Mouse (Mus musculus): Measurements from ENCODE around the gene Gle1.
A peak's percentile ranks its signal among the peaks of the same experiment; 100 is the strongest.
"Not testable (repeated sequence)": the region's sequence is repeated elsewhere in the genome, so short reads cannot be mapped to it uniquely, and the experiment has no call there.

Gene Gle1

DNA sequence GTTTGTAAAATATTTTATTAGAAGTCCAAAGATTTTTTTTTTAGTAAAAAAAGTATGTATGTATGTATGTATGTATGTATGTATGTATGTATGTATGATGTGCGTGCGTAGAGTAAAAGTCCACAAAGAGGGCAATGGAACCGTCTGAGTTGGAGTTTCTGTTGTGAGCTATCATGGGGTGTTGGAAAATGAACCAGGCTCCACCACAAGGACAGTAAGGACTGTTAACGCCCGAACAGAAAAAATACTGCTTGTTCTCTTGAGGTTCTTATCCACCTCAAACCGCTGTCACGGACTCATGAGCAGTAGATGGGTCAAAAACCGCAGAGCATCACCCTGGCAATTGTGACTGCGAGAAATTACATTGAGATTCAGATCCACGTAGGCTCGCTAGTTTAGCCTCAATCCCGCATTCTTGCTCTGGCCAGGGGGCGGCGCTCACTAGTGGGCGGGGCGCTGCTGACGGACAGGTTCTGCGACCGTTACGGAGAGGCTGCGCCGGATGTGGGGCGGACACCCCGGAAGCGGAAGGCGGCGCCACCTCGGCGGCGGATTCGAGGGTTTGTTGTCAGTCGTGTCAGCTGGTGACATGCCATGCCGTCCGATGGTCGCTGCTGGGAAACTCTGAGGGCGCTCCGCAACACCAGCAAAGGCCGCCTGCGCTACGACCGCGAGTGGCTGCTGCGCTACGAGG is at the start of gene Gle1:
Gle1 (plus strand) TSS at position 521 of the 694 bp plus-strand sequence.
- peak; percentile 96 for DNase-seq

DNA sequence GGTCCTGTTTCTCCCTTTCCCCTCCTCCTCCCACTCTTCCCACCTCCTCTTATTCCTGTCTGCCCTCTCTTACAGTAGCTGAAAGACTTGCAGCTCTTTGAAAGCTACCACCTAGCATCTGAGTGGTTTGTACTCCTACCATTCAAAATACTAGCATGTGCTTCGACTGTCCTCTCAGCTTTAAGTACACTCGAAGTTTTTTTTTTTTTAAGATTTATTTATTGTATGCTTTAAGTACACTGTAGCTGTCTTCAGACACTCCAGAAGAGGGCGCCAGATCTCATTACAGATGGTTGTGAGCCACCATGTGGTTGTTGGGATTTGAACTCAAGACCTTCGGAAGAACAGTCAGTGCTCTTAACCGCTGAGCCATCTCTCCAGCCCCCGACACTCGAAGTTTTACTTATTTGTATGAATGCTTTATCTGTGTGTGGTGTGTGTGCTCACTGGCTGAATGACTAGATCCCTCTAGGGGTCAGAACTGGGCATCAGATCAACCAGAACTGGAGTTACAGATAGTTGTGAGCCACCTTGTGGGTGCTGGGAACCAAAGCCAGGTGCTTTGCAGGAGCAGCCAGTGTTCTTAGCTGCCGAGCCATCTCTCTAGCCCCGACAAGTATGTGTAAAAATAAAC is 48.5 kb upstream of the Gle1 start:
- DNase-seq, result not testable (repeated sequence)

DNA sequence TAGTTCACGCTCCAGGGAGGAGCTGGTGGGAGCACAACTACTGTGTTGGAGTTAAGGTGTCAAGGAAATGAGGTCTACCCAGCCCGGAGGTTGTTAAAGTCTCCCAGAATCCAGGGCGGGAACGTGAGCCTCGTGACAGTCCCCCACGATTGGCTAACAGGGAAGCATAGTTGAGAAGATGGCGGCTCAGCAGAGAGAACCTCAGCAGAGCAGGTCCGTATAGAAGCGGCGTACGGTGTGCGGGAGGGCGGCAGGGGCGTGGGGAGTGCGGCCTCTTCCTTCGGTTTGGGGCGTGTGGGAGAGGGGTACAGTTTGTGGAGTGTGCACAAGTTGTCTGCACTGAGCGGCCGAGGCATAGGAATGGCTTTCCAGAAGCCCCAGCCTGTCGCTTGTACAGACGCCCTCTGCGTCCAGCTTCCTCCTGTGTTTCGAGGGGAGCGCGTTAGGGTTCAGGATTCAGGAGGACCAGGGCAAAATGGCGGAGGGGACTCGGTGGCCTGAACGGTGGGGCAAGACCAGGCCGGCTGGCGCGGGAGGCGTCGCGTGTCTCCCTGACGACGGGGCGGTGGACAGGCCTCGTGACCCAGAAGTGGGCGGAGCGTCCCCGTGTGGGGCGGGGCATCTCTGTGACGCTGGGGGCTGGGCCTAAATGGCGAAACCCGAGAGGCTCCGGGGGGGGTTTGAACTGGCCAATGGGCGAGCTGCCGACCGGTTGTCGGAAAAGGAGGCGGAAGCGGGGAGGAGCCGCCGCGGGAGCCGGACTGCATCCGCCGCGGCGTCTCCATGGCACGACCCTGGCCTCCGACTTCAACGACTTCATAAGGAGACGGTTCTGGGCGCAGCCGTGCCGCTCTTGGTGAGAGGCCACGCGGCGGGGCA is 45.9 kb upstream of the Gle1 start, which contains the start of gene Odf2:
Odf2 (plus strand) TSS at position 156 of the 879 bp plus-strand sequence.
- peak; percentile 99 for DNase-seq

DNA sequence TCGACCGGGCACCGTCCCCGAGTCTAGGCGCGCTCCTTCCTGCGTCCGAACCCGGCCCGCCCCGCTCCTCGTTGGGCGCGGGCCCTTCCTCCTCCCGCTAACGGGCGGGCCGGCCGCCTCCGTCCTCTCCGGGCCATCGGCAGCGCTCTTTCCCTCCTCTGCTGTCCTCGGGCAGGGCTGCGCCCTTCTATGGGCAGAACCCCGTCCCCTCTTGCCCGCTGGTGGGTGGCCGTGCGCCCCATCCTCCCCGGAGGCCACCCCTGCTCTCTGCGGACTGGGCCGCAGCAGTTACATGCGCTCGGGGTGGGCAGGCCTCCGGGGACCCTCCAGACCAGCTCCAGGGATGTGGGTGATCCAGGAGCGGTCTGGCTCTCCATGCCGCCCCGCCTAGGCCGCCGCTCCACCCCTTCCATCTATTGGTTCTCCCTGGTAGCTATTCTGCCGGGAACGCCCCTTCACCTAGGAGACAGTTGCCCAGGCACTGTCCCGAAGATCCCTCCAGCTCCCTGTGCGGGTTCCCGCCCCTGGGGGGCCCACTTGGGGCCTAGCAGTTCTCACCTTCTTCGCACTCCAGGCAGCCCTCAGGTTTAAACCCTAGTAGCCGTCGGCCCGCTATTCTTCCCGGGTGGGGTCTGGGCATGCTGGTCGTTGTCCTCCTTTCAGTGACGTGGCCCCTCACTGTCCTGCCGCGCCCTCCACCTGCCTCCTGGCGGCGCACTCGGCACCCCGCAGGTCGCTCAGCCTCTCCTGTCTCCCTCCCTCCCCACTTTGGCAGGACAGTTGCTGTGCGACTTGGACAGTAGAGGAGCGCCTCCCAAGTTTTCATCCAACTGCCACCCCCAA is 45.0 kb upstream of the Gle1 start:
- DNase-seq, result peak; percentile 91

DNA sequence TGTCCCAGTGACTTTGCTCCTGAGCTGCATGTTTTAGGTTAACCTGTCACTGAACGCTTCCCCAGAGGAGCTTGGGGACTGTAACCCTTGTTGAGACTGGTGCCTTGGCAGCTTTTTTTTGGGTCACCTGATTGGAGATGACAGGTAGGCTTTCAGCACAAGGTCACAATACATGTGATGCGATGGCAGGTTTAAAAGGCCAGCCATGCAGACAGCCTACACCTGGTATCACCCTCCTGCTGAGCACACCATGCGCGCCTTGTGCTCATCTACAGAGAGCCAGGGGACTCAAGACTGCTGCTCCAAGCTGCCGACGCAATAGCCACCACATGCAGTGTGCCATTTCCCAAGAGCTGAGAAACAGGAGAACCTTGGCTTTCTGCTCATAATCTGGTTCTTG is 43.5 kb upstream of the Gle1 start:
- DNase-seq, result no peak

DNA sequence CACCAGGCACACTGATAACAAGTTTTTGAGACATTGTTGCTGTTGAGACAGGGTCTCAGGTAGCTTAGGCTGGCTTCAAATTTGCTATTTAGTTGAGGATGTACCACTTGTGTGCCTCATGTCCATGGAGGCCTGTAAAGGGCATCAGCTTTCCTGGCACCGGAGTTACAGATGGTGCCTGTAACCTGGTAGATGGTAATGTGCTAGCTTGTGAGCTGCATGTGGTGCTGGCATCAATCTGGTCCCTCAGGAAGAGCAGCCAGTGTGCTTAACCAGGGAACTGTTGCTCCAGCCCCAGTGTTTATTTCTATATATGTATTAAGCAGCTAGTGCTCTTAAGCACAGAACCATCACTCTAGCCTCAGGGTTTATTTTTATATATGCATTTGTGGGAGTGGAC is 39.2 kb upstream of the Gle1 start:
- DNase-seq, result no peak

DNA sequence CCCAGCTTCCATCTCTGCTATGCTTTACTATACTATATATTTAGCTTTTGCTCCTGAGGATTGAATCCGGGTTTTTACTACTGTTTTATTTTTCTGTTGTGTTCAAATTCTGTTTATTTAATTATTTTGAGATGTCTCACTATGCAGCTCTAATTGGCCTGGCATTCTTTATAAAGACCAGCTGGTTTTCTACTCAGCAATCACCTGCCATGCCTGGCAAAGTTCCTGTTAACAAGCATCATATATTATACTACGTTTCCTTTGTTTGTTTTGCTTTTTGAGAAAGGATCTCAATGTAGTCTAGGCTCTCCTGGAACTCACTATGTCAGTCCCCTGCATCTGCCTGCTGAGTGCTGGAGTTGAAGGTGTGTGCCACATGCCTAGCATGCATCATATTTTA is 37.9 kb upstream of the Gle1 start:
- DNase-seq, result no peak

DNA sequence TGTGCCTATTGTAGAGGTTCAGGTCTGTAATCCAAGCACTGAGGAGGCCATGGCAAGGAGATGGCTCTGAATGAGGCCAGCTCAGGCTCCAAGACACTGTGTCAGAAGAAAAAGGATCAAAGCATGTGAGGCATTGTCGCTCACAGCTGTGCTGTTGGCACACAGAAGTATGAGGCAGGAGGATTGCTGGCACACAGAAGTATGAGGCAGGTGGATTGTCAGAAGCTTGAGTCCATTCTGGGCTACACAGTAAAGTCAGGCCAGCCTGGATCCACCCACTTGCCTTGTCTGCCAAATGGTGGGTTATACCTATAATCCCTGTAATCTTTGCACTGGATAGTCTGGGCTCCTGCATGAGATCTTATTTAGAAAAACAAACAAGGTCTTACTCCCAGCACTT is 37.1 kb upstream of the Gle1 start:
- DNase-seq, result no peak

DNA sequence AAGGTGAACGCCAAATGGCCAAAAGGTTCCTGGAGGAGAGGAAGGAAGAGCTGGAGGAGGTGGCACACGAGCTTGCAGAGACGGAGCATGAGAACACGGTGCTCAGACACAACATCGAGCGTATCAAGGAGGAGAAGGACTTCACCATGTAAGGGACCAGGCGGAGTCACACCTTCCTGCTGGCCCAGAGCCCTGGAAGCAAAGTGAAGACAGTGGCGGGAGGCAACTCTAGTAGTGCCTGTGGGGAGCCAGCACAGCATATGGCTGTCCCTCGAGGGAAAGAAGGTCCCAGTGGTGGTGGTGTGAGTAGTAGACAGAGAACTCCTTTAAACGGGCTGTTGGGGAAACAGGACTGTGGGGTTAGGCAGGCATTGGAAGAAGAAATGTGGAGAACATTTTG is 33.0 kb upstream of the Gle1 start:
- DNase-seq, result no peak

DNA sequence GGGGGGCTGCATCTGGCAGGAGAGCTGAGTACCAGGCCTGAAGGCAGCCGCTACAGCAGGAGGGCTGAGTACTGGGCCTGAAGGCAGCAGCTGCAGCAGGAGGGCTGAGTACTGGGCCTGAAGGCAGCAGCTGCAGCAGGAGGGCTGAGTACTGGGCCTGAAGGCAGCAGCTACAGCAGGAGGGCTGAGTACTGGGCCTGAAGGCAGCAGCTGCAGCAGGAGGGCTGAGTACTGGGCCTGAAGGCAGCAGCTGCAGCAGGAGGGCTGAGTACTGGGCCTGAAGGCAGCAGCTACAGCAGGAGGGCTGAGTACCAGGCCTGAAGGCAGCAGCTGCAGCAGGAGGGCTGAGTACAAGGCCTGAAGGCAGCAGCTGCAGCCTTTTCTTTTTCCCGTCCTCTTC is 27.1 kb upstream of the Gle1 start:
- DNase-seq, result not testable (repeated sequence)

DNA sequence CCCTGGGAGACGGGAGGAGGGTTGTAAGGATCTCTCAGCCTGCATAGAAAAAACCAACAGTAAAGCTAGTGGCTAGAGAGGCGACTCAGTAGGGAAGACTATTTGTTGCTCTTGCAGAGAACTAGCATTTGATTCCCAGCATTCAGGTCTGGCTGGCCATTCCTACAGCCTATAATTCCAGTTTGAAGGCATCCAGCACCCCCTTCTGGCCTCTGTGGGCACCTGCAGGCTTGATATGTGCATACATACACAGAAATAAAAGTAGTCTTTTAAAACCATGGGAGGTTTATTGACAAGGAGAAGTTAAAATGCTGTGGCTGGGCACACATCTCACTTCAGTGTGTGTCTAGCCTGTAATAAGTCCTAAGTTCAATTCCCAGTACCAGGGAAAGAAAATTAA is 25.2 kb upstream of the Gle1 start:
- peak; percentile 34 for DNase-seq

DNA sequence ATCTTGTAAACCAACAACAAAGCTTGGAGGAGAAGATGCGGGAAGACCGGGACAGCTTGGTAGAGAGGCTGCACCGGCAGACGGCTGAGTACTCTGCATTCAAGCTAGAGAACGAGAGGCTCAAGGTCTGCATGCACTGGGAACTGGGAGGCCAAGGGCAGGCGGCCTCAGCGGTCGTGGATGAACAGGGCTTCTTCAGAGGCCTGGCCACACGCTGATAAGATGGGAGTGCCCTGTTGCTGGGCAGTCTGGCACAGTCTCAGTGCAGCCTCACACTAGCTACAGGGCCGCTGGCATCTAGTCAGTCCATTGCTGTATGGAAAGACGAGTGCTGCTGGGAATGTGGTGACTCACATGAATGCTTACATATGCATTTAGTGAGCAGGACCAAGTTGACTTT is 17.6 kb upstream of the Gle1 start:
- no peak for DNase-seq

DNA sequence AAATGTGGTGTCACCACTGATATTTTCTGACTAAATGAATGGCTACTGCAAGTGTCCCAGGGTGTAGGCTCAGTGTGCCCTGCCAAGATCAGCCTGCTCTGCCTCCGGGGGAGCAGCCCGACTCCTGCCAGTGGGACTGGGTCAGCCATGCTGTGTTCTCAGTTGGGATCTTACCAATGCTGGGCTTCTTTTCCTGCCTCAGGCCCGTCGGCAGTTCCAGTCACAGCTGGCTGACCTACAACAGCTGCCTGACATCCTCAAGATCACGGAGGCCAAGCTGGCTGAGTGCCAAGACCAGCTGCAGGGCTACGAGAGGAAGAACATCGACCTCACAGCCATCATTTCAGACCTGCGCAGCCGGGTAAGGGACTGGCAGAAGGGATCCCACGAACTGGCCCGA is 13.2 kb upstream of the Gle1 start:
- peak; percentile 18 for DNase-seq

DNA sequence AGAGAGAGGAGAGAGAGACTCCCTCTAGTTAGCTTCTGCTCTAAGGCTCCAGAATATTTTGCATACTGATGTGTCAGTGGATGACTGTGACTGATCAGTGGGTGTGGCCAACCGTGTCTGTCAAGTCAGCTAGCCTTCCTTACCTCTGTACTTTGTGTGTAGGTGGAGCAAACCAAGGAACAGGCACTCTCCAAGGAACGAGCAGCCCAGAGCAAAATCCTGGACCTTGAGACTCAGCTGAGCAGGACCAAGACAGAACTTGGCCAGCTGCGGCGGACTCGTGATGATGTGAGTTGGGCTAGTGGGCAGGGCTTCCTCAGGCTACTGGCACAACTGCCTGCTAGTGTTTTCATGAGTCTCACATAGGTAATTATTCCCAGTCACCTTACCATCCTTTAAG is 8.7 kb upstream of the Gle1 start:
- no peak for DNase-seq

DNA sequence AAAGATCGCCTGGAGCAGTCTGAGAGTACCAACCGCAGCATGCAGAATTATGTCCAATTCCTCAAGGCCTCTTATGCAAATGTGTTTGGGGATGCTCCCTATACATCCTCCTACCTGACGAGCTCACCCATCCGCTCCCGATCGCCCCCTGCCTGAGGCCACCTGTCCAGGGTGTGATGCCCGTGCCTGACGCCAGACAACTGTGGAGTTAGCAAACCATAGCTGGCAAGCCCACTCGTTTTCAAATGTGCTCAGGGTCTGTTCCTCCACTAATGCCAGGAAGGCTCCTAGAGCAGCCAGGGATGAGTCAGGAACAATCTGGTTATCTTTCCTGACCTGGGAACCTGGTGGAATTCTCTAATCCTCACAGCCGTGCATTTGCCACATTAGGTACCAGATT is 4.7 kb upstream of the Gle1 start:
- DNase-seq, result no peak

DNA sequence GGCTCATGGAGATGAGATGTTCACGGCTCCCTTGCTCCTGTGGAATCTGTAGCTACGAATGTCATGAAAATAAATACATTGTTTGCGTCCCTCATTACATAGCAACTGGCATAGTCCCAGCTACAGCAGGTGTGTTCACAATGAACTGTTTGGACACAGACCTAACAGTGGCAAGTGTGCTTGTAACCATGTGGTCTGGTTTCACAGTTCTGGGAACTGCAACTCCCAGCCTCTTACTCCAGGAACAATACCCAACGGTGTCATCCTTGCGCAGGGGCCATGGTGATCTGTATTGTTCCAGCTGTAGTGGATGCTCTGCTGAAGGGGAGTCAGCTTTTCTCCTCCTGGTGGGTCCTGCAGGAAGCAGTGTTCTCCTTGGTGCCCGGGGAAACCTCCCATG is 4.0 kb upstream of the Gle1 start:
- DNase-seq, result no peak

DNA sequence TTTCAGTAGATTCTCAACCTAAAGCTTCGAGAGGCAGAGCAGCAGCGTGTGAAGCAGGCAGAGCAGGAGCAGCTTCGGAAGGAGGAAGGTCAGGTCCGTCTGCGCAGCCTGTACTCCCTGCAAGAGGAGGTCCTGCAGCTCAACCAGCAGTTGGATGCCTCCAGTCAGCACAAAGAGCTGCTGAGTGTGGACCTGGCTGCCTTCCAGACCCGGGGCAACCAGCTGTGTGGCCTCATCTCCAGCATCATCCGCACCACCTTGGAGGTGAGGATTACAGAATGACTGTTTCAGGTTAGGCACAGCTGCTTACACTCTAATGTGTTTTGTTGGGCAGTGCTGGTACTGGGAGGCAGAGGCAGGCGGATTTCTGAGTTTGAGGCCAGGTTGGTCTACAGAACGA is 4.8 kb downstream of the Gle1 start:
- DNase-seq, result no peak

DNA sequence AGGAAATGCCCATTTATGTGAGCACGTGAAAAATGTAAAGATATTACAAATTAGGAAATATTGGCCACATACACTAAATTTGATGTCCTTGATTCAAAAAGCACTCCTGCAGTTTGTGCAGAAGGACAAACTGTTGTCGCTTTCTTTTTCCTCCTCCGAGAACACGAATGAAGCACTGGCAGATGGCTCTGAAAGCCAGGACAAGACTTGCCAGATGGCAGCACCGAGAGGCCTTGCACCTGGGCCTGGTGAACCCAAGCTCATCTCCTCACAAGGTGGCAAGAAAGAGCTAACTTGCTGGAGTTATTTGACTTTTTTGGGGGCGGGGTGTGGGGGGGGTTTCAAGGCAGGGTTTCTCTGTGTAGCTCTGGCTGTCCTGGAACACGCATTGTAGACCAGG is 5.6 kb downstream of the Gle1 start:
- no peak for DNase-seq

DNA sequence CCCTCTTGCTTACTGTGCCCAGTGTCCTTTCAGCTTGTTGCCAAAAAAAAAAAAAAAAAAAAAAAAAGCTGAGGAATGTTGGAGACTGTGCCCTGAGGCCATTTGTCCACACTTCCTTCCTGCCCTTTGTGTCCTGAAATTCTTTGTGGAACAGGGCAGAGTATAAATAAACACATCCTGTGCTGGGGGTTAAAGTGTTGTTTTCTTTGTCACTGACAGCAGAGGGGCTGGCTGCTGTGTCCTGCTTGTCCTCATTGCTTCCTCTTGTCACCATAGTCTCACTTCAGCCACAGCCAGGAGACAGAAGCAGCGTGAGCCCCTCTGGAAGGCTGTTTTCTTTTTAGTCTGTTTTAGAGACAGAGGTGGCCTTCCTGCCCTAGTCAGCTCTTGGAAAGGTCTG is 9.5 kb downstream of the Gle1 start:
- peak; percentile 26 for DNase-seq

DNA sequence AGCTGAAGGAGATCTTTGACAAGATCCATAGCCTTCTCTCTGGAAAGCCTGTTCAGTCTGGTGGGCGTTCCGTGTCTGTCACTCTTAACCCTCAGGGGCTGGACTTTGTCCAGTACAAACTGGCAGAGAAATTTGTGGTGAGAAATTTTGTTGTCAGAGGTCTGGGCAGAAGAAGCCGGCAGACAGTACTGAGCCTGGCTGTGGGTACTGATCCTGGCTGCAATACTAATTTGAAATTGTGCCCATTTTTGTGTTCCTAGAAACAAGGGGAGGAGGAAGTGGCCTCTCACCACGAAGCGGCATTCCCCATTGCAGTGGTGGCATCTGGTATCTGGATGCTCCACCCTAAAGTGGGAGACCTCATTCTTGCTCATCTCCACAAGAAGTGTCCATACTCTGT is 13.7 kb downstream of the Gle1 start:
- no peak for DNase-seq

DNA sequence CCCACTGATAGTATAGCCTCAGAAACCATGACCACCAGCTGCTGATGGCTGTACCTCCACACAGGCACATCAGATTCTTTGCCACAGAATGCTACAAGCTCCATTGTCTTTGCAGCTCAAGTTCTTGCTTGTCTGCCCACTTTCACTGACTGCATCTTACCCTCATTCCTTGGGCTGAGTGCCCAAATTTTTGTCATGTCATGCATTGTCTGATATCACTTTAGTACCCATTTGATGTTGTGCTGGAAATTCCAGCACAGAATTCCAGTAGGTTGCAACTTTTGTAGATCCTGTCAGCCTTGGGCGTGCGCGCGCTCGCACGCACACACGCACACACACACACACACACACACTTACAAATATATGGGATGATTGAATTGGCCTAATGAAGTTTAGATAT is 26.0 kb downstream of the Gle1 start:
- no peak for DNase-seq

DNA sequence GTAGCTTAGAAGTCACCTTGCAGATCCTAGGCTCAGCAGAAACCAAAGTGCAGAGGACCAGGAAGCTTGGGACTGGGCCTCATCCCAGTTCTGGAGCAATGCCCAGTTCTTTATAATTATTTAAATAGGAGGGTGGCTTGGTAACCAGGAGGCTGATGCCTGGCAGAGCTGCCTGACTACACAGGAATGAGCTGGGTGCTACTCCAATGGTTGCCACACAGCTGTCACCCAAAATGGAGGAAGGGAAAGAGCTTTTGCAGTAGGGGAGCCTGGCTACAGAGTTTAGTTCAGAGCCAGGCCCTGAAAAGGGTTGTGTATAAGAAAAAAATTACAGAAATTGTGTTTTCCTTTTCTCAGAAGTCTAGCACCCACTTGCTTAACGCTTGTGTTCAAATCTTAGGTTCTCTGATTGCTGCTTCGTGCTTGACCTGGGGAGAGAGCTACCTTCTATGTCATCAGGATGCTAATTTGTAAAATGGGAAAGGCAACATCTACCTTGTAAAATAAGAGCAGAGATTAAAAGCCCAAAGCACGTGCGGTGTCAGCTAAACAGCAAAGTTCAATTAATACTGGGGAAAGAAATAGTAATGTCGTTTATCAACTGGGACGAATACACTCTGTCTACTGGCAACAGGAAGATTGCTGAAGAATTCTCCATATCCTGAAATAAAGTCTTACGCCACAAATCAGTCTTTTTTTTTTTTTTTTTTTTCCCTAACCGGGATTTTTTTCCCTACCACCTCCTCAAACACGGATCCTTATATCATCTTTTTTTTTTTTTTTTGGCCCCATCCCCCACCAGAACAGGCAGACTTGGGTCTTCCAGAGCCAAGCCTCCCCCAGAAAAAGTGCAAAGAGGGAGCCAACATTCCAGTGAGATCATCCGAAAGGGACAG is 29.4 kb downstream of the Gle1 start:
- DNase-seq, result peak; percentile 13

Data from embryo, embryonic 11 days (tissue).